Mouse (Mus musculus): Measurements from ENCODE around the gene Mbtps1. TPM values are rescaled to one million over a fixed set of nuclear protein-coding genes. Genes with fewer than 3 reads are reported as not detected.

The Mbtps1 gene
- total RNA-seq, 4 experiments from 2014 or later = 73.0 to 83.3 (median 78.8) TPM

DNA sequence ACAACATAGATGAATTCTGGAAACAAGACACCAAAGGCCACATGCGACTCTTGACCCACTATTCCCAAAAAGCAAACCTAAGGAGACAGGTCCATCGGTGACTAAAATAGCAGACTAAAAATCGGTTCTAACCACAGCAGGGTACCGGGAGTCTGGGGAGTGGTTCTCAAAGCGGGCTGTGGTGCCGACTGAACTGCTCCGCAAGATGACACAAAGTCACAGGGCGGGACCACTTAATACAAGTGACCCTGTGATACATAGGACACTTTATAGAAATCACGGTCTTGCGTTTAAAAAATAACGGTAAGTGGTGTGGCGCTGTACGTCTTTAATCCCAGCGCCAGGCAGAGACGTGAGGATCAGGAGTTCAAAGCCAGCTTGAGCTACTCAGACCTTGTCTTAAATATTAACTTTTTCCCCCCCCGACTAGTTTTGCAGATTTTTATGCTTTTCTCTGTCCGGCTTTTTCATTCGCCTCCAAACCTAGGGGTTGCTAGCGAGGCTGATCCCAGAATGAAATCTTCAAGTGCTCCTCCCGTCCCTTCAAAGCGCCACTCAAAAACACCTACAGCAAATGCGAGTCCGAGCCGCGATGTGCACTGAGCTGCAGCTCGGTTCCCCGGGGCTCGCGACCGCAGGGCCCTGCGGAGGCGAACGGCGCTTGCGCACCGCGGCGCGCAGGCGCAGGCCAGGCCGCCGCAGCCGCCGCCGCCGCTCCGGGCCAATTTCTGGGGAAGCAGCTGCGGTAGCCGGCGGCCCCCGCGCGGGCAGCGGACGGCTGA lies 523 bp downstream of the Mbtps1 start:
- DNase-seq (ENCODE audit: low spot score in 2 of 2) = no peak

DNA sequence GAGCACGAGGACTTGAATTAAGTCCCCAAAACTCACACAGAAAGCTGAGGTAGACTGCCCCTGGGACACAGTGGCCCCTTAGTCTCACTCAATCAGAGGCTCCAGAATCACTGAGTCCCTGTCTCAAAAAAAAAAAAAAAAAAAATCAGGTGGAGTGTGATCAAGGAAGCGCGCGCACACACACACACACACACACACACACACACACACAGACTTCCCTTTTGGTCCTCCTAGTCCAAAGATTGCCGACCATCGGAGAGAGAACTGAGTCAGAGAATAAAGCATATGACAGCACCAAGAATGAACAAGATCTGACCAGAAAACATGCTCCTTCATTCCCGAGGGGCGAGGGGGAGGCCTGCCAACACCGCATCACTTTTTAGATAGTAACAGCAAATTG lies 1.4 kb downstream of the Mbtps1 start:
- no peak for DNase-seq (ENCODE audit: low spot score in 2 of 2)

DNA sequence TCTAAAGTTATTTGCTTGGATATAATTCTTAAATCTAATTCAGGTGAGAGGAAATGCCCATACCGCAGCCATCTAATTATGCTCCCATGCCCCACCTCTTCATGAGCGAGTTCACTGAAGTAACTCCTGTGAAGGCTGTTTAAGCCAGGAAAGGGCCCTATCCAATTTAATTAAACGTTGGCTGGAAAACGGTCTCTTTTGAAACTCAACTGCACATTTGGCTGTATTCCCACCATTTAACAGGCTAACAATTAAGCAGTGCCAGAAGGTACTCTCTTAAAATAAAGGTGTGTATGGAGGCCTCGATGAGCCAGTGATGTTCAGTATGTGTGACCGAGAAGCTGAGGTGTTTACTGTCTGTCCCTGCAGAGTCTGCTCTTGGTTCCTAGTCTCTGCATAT lies 2.7 kb downstream of the Mbtps1 start:
- DNase-seq (ENCODE audit: low spot score in 2 of 2) = no peak

DNA sequence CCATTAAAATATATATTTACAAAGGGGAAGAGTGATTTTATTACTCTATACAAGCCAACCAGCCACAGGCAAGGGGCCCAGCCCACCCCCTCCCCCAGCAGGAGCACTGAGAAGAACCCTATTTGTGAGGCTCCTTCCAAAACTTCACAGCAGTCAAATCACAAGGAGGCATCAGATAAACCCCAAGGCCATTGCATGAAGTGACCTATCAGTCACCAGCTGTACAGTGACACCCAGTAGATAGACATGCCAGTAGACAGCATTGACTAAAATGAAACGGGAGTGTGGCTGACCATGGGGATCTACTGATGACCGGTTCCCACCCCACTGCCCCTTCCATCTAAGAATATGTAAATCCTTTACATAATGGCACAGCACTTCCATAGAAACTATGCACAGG lies 5.6 kb downstream of the Mbtps1 start:
- DNase-seq (ENCODE audit: low spot score in 2 of 2) = no peak

DNA sequence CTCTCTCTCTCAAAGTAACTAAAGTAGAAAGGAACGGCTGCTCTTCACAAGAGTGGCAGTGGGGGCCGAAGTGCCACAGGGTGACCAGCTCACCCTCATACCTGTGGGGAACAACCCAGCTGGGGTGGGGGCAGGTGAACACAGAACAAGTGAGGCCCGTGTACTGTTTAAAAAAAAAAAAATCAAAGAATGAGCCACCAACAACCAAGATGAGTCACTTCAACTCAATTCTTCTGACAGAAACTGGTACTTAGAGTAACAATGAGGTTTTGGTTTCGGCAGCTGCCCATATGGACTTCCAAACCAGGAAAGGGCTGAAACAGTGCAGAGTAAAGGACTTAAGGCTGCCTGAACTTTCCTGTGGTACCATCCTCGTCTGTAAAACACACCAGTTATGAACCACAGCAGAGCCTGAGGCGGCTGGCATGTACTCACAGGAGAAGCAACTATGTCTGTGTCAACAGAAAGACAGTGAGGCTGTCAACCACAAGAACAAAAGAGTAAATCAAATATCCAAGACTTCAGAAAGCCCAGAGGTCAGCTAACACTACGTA lies 9.9 kb downstream of the Mbtps1 start:
- no peak for DNase-seq (ENCODE audit: low spot score in 2 of 2)

DNA sequence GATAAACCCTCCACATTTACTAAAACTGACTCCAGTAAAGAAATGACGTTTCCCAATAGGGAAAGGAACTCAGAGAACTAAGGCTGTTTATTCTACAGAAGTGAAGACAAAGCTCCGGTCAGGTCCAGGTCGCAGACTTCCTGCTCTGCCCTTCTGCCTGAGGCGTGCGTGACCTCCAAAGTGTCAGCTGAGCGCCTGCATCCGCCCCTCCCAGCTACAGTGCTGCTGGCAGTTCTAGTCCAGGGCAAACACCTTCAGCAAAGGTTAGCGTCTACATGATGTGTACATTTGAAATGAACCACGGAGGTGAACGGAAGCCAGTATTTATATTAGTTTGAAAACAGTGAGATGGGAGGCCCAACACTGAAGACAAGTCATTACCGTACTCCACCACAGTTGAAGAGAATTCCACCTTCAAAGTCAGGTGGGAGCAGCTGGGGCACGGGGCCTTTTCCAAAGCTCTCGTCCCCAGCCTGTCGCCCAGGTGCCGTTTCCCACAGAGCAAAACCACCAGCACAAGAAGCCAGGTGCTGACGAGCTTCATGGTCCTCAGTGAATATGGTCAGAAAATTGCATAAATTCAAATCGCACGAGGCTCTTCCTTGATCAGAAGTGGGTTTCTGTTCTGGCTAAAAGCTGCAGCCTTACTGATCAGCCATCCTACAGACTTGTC lies 11.4 kb downstream of the Mbtps1 start:
- DNase-seq (ENCODE audit: low spot score in 2 of 2) = no peak

DNA sequence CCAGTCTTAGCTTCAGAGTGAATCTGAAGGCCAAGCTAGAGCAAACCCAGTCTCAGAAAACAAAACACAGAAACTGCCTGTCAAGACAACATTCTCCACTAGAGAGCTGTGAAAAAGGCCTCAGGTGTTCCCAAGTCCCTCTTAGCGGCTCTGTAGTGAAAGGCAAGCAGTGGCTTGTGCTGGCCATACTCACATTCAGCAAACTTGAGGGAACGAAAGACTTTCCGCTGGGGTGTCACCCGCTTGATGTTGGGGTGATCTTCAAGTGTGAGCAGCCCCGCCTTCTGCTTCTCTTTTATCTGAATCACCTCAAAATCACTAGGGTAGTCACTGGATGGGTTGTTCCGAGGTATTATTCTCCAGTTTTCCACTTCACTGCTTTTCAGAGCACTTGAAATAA lies 12.7 kb downstream of the Mbtps1 start:
- no peak for DNase-seq (ENCODE audit: low spot score in 2 of 2)

DNA sequence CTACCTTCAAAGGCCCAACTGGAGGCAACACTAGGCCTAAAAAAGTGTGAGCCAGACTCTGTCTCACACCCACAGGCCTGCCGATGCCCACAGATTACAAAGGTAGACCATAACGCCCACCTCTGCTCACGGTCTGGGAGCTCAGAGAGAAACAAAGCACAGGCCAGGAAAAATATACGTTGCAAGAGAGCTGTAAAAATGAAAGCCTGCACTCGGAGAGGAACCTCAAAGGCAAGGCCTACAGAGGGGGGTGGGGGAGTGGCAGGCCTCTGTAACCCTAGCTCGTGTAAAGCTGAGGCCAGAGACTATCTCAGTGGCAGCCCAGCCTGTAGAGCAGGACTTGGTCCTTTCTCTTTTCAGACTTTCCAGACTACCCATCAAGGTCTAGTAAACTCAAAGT lies 13.4 kb downstream of the Mbtps1 start:
- DNase-seq (ENCODE audit: low spot score in 2 of 2) = no peak

DNA sequence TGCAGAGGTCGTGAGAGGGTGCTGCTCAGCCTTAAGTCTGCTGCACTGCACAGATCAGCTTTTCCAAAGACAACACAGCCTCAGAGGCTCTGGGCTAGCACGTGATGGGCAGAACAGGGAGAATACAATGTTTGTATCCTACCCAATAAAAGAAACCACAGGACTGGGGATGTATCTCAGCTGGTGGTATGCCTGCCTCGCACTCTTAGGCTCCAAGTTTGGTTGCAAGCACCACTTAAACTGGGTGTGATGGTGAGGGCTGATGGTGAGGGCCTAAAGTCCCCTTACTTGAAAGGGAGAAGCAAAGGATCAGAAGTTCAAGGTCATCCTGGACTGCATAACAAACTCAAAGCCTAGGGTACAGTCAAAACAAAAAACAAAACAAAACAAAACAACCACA lies 13.9 kb downstream of the Mbtps1 start:
- no peak for DNase-seq (ENCODE audit: low spot score in 2 of 2)

DNA sequence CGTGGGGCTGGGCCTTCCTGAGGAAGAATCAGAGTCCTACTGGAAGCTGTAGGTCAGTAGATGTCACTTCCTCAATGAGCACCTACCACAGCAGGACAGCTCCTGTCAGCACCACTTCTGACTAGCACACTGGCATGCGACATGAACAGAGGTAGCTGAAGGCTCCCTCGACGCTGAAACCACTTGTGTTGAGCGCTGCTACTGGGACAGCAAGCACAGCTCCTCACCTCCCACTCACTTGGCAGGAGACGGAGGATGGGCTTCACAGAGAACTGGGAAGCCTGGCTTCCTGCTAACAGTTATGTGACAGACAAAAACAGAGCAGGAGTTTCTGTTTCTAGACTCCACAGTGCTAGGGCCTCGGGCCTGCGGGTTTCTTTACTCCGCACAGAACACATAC lies 26.6 kb downstream of the Mbtps1 start:
- peak; percentile 14 to 84 for DNase-seq (ENCODE audit: low spot score in 2 of 2)

DNA sequence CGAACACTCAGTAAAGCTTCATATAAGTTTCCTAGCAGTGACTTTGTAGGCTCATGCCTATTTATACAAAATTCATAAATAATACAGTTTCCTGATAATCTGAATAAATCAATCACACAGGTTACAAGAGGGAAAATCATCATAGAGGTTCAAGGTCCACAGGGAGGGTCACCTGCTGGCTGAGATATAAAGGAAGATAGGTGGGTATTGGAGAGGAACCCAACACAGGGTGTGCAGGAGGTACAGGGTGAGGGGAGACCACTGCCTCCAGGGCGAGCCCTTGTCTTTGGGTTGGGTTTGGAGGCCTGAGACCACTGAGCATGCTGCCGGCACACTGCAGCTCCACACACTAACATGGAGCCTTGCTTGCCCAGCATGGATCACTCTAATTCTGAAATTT lies 27.1 kb downstream of the Mbtps1 start:
- DNase-seq (ENCODE audit: low spot score in 2 of 2) = no peak

DNA sequence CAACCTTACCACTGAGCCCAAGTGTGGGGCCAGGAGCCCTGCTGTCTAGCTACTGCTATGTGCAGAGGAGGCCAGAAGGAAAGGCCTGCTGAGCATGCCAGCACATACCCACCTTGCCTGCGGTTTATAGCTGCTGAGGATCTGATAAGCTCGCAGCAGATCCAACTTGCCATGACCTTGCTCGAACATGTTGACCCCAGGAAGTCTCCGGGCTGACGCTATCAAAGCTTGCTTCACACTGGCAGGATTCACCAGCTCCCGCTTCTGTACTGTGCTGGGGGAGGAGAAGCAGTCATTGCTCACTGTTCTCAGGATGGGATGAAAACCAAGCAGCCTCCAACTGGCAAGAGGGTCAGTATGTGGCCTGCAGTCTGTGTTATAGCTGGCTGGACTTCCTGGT lies 27.6 kb downstream of the Mbtps1 start:
- DNase-seq (ENCODE audit: low spot score in 2 of 2) = no peak

DNA sequence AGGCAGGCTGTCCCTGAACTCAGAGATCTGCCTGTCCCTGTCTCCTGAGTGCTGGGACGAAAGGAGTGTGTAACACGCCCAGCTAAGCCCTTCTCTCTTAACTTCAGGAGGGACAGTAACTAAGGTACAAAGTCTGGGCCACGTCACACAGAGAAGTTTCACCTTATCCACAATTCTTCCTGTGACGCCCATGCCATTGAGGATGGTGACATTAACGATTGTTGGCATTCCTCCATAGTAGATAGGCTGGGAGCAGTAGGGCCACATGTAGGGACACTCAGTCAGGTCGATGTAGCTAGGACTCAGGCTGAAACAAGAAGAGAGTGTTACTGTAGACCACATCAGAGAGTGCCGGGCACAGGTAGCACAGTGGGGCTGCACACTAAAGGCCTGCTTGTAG lies 29.8 kb downstream of the Mbtps1 start:
- DNase-seq (ENCODE audit: low spot score in 2 of 2) = no peak

DNA sequence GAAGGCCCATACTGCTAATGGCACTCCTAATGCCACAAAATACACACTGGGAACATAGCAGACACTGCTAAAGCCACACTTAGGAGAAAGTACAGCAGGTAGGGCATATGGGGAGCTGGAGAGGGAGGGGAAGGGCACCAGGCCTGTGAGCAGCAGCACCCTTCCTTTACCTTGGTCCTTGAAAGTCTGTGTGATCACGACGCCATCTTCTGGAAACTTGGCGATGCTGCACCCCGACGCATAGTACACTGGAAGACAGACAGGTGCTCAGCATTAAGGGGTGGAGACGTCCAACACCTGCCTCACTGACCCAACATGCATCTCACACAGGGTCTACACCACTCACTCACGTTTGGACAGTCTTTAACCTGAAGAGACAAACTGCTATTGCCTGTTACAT lies 38.4 kb downstream of the Mbtps1 start:
- DNase-seq (ENCODE audit: low spot score in 2 of 2) = no peak

DNA sequence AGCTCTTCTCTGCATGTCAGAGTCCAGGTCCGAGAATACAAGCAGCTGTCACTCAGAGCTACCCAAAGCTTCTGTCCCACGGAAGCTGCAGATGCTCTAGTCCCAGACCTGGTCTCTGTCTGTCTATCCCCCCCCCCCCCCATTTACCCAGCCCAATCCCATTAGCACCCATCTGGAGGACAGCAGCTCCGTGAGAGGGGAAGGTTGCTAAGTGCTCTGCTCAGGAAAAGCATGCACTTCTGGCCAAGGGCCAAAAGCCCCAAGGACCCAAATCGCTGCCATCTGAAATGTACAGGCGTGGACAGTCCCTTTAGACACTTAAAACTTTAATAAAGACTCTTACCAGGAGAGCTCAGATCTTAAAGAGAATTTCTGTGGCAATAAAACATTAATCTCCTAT lies 41.9 kb downstream of the Mbtps1 start:
- DNase-seq (ENCODE audit: low spot score in 2 of 2) = no peak

DNA sequence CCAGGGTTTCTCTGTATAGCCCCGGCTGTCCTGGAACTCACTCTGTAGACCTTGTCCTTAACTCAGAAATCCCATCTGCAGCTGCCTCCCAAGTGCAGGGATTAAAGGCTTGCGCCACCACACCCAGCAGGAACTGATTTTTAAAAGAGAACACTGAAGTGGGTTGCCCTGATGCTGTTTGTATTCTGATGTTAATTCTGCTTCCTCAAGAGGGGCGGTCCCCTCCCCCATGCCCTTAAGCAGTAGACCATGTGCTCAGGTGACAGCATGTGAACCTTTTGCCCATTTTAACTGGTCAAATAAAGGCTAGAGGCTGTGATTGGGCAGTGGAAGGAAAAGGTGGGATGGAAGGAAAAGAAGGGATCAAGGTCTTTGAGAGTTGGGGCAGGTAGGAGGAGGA lies 42.8 kb downstream of the Mbtps1 start:
- DNase-seq (ENCODE audit: low spot score in 2 of 2) = no peak

DNA sequence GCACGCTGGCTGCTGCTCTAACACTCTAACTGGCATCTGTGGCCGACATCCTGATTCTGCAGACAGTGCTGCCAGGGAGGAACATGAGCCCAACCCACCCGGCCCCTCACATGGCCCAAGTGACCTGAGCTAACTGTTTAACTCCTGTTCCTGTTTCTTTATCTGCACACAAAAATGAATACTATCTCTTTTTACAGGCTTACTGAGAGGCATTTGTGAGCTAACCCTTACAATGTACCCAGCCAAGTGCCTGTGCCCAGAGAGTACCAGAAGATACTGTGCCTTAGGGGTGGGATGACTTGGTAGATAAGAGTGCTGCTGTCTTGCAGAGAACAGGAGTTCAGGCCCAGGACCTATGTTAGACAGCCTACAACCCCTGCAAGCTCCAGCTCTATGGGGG lies 43.6 kb downstream of the Mbtps1 start:
- no peak for DNase-seq (ENCODE audit: low spot score in 2 of 2)

DNA sequence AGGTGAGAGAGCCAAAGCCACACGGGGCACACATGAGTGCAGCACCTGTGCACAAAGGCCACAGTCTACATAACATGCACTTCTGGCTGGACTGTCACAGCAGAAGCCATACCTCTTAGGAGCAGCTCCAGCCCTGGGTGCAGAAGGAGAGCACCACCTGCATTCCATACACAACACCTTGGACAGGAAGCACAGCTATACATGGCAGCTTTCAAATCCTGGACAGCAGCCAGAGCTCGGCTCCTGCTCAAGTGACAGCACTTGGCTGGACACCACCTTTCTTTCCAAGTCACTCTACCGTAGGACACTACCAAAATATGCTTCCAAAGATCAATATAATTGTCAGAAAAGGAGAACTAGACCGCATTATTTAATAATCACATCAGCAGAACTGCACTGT lies 45.1 kb downstream of the Mbtps1 start:
- no peak for DNase-seq (ENCODE audit: low spot score in 2 of 2)

DNA sequence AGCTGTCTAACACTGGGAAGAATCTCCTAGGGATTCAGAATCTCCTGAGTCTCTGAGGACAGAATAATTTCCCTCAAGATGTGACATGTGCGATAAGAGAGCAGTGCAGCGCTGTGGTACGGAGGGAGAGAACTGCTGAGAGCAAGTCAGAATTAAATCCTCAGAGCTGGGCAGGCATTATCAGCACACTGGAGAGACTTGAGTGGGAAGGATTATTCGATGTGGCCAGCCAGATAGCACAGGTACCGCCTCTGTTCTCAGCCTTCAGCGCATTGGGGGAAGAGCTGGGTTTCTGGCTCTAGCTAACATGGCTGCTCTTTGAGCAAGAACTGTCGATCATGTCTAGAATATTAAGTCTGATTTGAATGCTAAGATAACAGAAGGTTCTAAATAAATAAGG lies 46.8 kb downstream of the Mbtps1 start:
- no peak for DNase-seq (ENCODE audit: low spot score in 2 of 2)

DNA sequence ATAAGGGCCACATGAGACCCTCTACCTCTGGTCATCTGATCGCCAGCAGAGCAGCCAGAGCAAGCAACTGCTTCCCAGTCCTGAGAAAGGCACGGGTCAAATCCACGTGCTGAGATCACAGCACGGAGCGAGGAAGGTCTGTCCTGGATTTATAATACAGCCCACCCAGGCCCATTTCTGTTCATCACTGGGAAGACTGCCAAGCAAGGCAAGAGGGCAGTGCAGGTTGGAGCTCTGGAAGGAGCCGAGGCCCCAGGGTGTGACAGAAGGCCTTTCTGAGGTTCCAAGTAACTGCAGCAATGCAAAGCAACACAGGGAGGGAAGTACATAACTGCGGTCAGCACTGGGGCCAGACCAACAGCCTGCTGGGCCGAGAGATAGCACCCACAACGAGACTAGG lies 48.1 kb downstream of the Mbtps1 start:
- DNase-seq (ENCODE audit: low spot score in 2 of 2) = no peak

DNA sequence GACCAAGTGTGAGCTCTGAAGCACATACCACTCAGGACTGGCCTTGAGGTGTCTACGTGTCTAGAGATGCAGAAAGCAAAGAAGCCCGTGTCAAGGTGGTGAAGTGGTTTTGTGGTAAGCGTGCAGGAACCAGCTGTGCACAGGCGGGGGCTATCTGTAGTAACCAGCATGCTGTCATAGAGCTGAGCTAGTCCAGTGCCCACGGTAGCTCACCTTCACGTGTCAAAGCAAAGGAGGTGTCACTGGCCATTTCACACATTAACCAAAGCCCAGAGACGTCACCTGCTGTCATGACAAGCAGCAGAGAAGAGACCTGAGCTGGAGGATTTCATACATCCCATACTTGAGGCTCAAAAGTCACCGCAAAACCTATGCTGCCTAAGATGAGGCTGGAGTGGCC lies 52.4 kb downstream of the Mbtps1 start:
- no peak for DNase-seq (ENCODE audit: low spot score in 2 of 2)

DNA sequence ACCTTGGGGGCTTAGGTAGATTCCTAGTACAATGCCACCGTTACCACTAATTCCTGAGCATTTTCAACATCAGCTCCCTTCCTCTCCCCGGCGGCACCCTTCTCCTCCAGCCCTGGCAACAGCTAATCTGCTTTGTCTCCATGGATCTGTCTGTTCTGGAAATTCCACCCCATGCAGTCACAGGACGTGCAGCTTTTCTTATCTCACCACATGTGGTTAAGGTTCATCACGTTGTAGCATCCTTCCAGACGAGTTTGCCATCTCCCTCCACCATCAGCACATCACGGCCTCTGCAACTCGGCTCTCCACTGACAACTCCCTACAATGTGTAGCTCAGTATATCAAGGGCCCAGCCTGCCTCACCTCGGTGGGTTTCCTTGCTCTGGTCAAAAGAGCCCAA lies 53.0 kb downstream of the Mbtps1 start:
- DNase-seq (ENCODE audit: low spot score in 2 of 2) = no peak

DNA sequence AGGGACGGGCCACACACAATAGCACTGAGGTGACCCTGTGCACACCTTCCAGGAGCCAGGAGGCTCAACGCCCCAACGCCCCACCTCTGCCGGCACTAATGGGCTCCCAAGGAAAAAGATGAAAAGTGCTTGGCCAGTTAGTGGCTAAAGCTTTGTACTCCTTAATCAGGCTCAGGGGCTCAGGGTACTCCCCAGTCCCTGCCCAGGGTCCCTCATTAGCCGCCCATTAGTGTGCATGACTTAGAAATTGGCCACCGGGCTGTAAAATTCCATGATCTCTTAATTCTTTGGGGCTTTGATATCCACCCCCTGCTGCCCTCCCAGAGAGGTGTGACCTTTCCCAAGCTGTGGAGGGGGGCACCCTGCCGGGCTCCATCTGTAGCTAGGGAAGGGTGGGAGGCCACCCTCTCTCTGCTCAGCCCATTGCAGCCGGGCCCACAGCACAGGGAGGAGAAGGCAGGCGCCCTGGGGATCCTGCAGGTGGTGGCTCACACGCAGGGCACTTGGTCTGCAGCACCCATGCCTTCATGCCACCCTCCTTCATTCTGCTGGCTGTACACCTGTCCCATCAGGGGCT lies 55.3 kb downstream of the Mbtps1 start:
- DNase-seq (ENCODE audit: low spot score in 2 of 2) = no peak
